Mouse (Mus musculus): ENCODE results near the gene Cpm. TPM values are rescaled to one million over a fixed set of nuclear protein-coding genes. Genes with fewer than 3 reads are reported as not detected.

The Cpm gene
- polyA plus RNA-seq, 1 experiment from 2014 or later, result 31.2 TPM

- no peak for ATAC-seq (ENCODE audit: low FRiP score, low TSS enrichment)
- no peaks in the 10 kb centered on the region for H3K36me3 ChIP-seq (ENCODE audit: insufficient read depth, low read length)
- WGBS, result 84% methylated on average over 10 of the region's 10 CpGs
- no peak overlapping the region for H3K27ac ChIP-seq (ENCODE audit: low read length)
- H3K9me3 ChIP-seq (ENCODE audit: low read length), result no peaks in the 10 kb centered on the region
- no peak overlapping the region for H3K4me2 ChIP-seq (replicated peaks; ENCODE audit: low read depth, low read length)
- H3K9ac ChIP-seq (replicated peaks; ENCODE audit: low read length), result no peak overlapping the region
- H3K4me1 ChIP-seq (ENCODE audit: insufficient read depth, low read length), result peaks cover 7% of the 10 kb centered on the region; the same call in 1 of the 2 replicates
- H3K27me3 ChIP-seq (ENCODE audit: insufficient read depth, low read length), result peaks cover 3% of the 10 kb centered on the region; the same call in 1 of the 2 replicates
- no peak overlapping the region for H3K4me3 ChIP-seq (ENCODE audit: low read length)
Observed at GRCm38 (mm10) chr10:117634323-117635030, 5.2 kb downstream of the Cpm start.

- ATAC-seq (ENCODE audit: low FRiP score, low TSS enrichment), result no peak
Observed at GRCm38 (mm10) chr10:117635078-117635771, 5.9 kb downstream of the Cpm start.

DNA sequence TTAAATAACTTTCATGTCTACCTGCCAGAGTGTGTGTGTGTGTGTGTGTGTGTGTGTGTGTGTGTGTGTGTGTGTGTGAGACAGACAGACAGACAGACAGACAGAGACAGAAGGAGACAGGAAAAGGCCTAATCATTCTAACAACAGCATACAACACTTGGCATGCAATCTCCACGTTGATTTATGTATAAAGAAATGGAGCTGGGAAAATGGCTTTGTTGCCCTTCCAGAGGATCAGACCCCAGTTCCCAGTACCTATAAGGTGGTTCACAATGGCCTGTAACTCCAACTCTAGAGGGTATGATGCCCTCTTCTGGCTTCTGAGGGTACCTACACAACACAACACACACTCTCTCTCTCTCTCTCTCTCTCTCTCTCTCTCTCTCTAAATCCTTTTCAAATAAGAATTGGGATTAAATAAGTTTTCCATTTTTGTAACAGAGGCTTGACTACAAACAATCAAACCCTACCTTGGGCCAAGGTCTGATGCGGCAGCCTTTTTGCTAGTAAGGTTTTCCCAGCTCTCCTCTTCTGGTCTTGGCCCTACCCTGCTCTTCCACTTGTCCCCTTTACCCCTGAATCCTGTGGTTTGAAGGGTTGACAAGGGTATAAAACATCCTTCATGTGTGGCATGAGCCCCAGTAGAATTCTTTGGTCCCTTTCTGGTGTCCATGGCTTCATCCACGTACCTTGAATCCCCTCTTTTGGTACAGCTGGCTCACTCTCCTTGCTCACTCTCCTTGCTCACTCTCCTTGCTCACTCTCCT lies 6.7 kb downstream of the Cpm start:
- 90% methylated on average over 3 of the region's 3 CpGs for WGBS
- H3K4me2 ChIP-seq (replicated peaks; ENCODE audit: low read depth, low read length), result no peak overlapping the region
- H3K4me1 ChIP-seq (ENCODE audit: insufficient read depth, low read length), result peaks cover 10% of the 10 kb centered on the region
- H3K27me3 ChIP-seq (ENCODE audit: insufficient read depth, low read length), result no peaks in the 10 kb centered on the region
- H3K9me3 ChIP-seq (ENCODE audit: low read length), result no peaks in the 10 kb centered on the region
- no peak overlapping the region for H3K4me3 ChIP-seq (ENCODE audit: low read length)
- H3K9ac ChIP-seq (replicated peaks; ENCODE audit: low read length), result no peak overlapping the region
- ATAC-seq (ENCODE audit: low FRiP score, low TSS enrichment), result no peak
- H3K27ac ChIP-seq (ENCODE audit: low read length), result no peak overlapping the region
- H3K36me3 ChIP-seq (ENCODE audit: insufficient read depth, low read length), result no peaks in the 10 kb centered on the region

More at GRCm38 (mm10) chr10:117635078-117635771, 5.9 kb downstream of the Cpm start:
- H3K9me3 ChIP-seq (ENCODE audit: low read length), result no peaks in the 10 kb centered on the region
- H3K27me3 ChIP-seq (ENCODE audit: insufficient read depth, low read length), result peaks cover under 1% of the 10 kb centered on the region; the same call in 1 of the 2 replicates
- no peak overlapping the region for H3K4me2 ChIP-seq (replicated peaks; ENCODE audit: low read depth, low read length)
- H3K4me1 ChIP-seq (ENCODE audit: insufficient read depth, low read length), result peaks cover 3% of the 10 kb centered on the region
- H3K36me3 ChIP-seq (ENCODE audit: insufficient read depth, low read length), result no peaks in the 10 kb centered on the region
- 93% methylated on average over 8 of the region's 8 CpGs for WGBS
- H3K27ac ChIP-seq (ENCODE audit: low read length), result no peak overlapping the region
- H3K9ac ChIP-seq (replicated peaks; ENCODE audit: low read length), result no peak overlapping the region
- H3K4me3 ChIP-seq (ENCODE audit: low read length), result no peak overlapping the region

GRCm38 (mm10) chr10:117637062-117637744 lies 7.9 kb downstream of the Cpm start:
- Histone ChIP-seq H3K27me3 (ENCODE audit: insufficient read depth, low read length) (no peaks in the 10 kb centered on the region), H3K9me3 (ENCODE audit: low read length) (no peaks in the 10 kb centered on the region), H3K4me1 (ENCODE audit: insufficient read depth, low read length) (peaks cover 10% of the 10 kb centered on the region), H3K9ac (replicated peaks; ENCODE audit: low read length) (no peak overlapping the region), H3K27ac (ENCODE audit: low read length) (no peak overlapping the region), H3K36me3 (ENCODE audit: insufficient read depth, low read length) (no peaks in the 10 kb centered on the region), H3K4me2 (replicated peaks; ENCODE audit: low read depth, low read length) (no peak overlapping the region), H3K4me3 (ENCODE audit: low read length) (no peak overlapping the region)
- 68% methylated on average over 9 of the region's 9 CpGs for WGBS
- no peak for ATAC-seq (ENCODE audit: low FRiP score, low TSS enrichment)

GRCm38 (mm10) chr10:117637745-117638577 lies 8.7 kb downstream of the Cpm start:
- peaks cover 10% of the 10 kb centered on the region for H3K4me1 ChIP-seq (ENCODE audit: insufficient read depth, low read length)
- no peak overlapping the region for H3K4me2 ChIP-seq (replicated peaks; ENCODE audit: low read depth, low read length)
- no peaks in the 10 kb centered on the region for H3K9me3 ChIP-seq (ENCODE audit: low read length)
- H3K4me3 ChIP-seq (ENCODE audit: low read length), result no peak overlapping the region
- H3K36me3 ChIP-seq (ENCODE audit: insufficient read depth, low read length), result no peaks in the 10 kb centered on the region
- H3K9ac ChIP-seq (replicated peaks; ENCODE audit: low read length), result no peak overlapping the region
- H3K27ac ChIP-seq (ENCODE audit: low read length), result no peak overlapping the region
- no peak for ATAC-seq (ENCODE audit: low FRiP score, low TSS enrichment)
- no peaks in the 10 kb centered on the region for H3K27me3 ChIP-seq (ENCODE audit: insufficient read depth, low read length)
- 68% methylated on average over 9 of the region's 9 CpGs for WGBS

DNA sequence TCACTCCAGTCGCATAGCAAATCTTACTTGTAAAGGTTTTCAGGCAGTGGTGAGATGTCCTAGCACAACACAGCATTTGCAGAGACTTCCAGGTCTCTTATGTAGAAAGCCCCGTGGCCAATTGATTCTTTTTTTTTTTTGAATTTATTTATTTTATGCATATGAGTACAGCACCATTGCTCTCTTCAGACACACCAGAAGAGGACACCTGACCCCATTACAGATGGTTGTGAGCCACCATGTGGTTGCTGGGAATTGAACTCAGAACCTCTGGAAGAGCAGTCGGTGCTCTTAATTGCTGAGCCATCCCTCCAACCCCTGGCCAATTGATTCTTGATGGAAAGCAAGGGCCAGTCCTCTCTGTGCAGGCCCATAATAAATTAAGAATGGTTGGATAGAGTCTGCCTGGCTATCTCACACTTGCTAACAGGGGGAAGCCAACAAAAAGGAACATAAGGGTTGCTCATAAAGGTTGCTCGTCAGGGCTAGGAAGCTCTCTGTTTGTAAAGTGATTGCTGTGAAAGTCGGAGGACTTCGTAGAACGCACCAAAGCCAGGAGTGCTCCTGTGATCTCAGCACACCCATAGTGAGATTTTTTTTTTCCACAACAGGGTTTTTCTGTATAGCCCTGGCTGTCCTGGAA lies 9.4 kb downstream of the Cpm start:
- no peak for ATAC-seq (ENCODE audit: low FRiP score, low TSS enrichment)
- Histone ChIP-seq H3K4me1 (ENCODE audit: insufficient read depth, low read length) (peaks cover 11% of the 10 kb centered on the region), H3K36me3 (ENCODE audit: insufficient read depth, low read length) (no peaks in the 10 kb centered on the region), H3K27ac (ENCODE audit: low read length) (no peak overlapping the region), H3K4me2 (replicated peaks; ENCODE audit: low read depth, low read length) (no peak overlapping the region), H3K4me3 (ENCODE audit: low read length) (no peak overlapping the region), H3K9ac (replicated peaks; ENCODE audit: low read length) (no peak overlapping the region), H3K27me3 (ENCODE audit: insufficient read depth, low read length) (no peaks in the 10 kb centered on the region), H3K9me3 (ENCODE audit: low read length) (no peaks in the 10 kb centered on the region)
- 77% methylated on average over 7 of the region's 7 CpGs for WGBS

- H3K4me3 ChIP-seq (ENCODE audit: low read length), result no peak overlapping the region
- H3K27ac ChIP-seq (ENCODE audit: low read length), result no peak overlapping the region
- no peaks in the 10 kb centered on the region for H3K27me3 ChIP-seq (ENCODE audit: insufficient read depth, low read length)
- ATAC-seq (ENCODE audit: low FRiP score, low TSS enrichment), result no peak
- no peaks in the 10 kb centered on the region for H3K9me3 ChIP-seq (ENCODE audit: low read length)
- WGBS, result 98% methylated on average over 8 of the region's 8 CpGs
- H3K4me1 ChIP-seq (ENCODE audit: insufficient read depth, low read length), result peaks cover 15% of the 10 kb centered on the region
- no peak overlapping the region for H3K9ac ChIP-seq (replicated peaks; ENCODE audit: low read length)
- H3K4me2 ChIP-seq (replicated peaks; ENCODE audit: low read depth, low read length), result no peak overlapping the region
- H3K36me3 ChIP-seq (ENCODE audit: insufficient read depth, low read length), result no peaks in the 10 kb centered on the region
Observed at GRCm38 (mm10) chr10:117639221-117639599, 9.9 kb downstream of the Cpm start.

GRCm38 (mm10) chr10:117639899-117640594 lies 10.7 kb downstream of the Cpm start:
- Histone ChIP-seq H3K9ac (replicated peaks; ENCODE audit: low read length) (no peak overlapping the region), H3K4me2 (replicated peaks; ENCODE audit: low read depth, low read length) (0 out of 2 replicates have a peak overlapping the region, but pooled peaks have one; percentile 3), H3K36me3 (ENCODE audit: insufficient read depth, low read length) (no peaks in the 10 kb centered on the region), H3K27ac (ENCODE audit: low read length) (no peak overlapping the region), H3K4me3 (ENCODE audit: low read length) (no peak overlapping the region), H3K27me3 (ENCODE audit: insufficient read depth, low read length) (no peaks in the 10 kb centered on the region), H3K4me1 (ENCODE audit: insufficient read depth, low read length) (peaks cover 15% of the 10 kb centered on the region), H3K9me3 (ENCODE audit: low read length) (no peaks in the 10 kb centered on the region)
- peak; percentile 19; the same call in 1 of the 2 replicates for ATAC-seq (ENCODE audit: low FRiP score, low TSS enrichment)
- WGBS, result 58% methylated on average over 21 of the region's 21 CpGs

Measured in kidney, embryonic 16.5 days (tissue).